Mouse (Mus musculus) ES-Bruce4 (cell line): ENCODE results near the gene Sost. TPM values are rescaled to one million over a fixed set of nuclear protein-coding genes. Genes with fewer than 3 reads are reported as not detected.

Experiments
- H3K27ac ChIP-seq: 2 replicates; pipeline ENCODE4 v1.5.1; 2012; ENCODE audit warnings: low read length, inconsistent platforms; ENCODE audit not compliant: insufficient read depth
- H3K27me3 ChIP-seq: 2 replicates; pipeline ENCODE4 v1.6.1; 2012; ENCODE audit warnings: mild to moderate bottlenecking, low read length, inconsistent platforms; ENCODE audit not compliant: control insufficient read depth, poor library complexity, insufficient read depth, severe bottlenecking
- H3K36me3 ChIP-seq: 2 replicates; pipeline ENCODE4 v1.6.1; 2012; ENCODE audit warnings: inconsistent platforms, mild to moderate bottlenecking, low read length, moderate library complexity; ENCODE audit not compliant: control insufficient read depth, poor library complexity, insufficient read depth, severe bottlenecking
- H3K4me1 ChIP-seq: one replicate; pipeline ENCODE4 v1.8.1; 2011; ENCODE audit warnings: low read length; ENCODE audit not compliant: control insufficient read depth, insufficient read depth
- H3K4me3 ChIP-seq: 2 replicates; pipeline ENCODE4 v1.5.1; 2011; ENCODE audit warnings: low read depth, mild to moderate bottlenecking, low read length
- H3K9ac ChIP-seq: 2 replicates; pipeline ENCODE4 v1.6.1; 2012; ENCODE audit warnings: low read depth, mild to moderate bottlenecking, inconsistent platforms; ENCODE audit not compliant: poor library complexity, severe bottlenecking
- H3K9me3 ChIP-seq: replicated peaks from 2 replicates; pipeline ENCODE4 v1.6.1; 2012; ENCODE audit warnings: mild to moderate bottlenecking, low read length, inconsistent platforms; ENCODE audit not compliant: control insufficient read depth, poor library complexity, insufficient read depth, severe bottlenecking
- CTCF ChIP-seq: IDR thresholded peaks from one replicate; pipeline ENCODE4 v1.8.1; 2011; ENCODE audit warnings: low read depth, low read length
- EP300 ChIP-seq: IDR thresholded peaks from 2 replicates; pipeline ENCODE4 v1.6.1; 2011; ENCODE audit warnings: low read depth, low read length; ENCODE audit not compliant: insufficient read depth
- POLR2A ChIP-seq: IDR thresholded peaks from one replicate; pipeline ENCODE4 v1.8.1; 2011; ENCODE audit warnings: low read length; ENCODE audit not compliant: insufficient read depth
- polyA plus RNA-seq: library from polyadenylated mRNA; stranded (reverse); fragments of >200 nt; gene quantifications from 2 replicates; pipeline ENCODE4 v1.2.4, GENCODE M21; 2011; ENCODE audit warnings: low read depth; ENCODE audit not compliant: missing spikeins, insufficient read depth, insufficient read length

Sost gene
- not detected in 2 replicates for polyA plus RNA-seq

GRCm38 (mm10) chr11:101966965-101967614 lies at the start of gene Sost:
TSS of gene Sost (minus strand) at chr11:101967015.
- H3K4me1 ChIP-seq: peaks cover 2% of the 10 kb centered on the region
- H3K4me3 ChIP-seq: no peak within 1 kb of the TSS
- H3K36me3 ChIP-seq: no peaks in the 10 kb centered on the region
- H3K27ac ChIP-seq: no peak within 1 kb of the TSS
- TF ChIP-seq EP300 (no peak), CTCF (no peak), POLR2A (no peak)
- H3K27me3 ChIP-seq: peaks cover 9% of the 10 kb centered on the region; the same call in 1 of the 2 replicates
- H3K9ac ChIP-seq: no peak within 1 kb of the TSS
- no peaks in the 10 kb centered on the region for H3K9me3 ChIP-seq

- Histone ChIP-seq H3K27ac (no peak overlapping the region), H3K4me3 (no peak overlapping the region), H3K36me3 (no peaks in the 10 kb centered on the region), H3K4me1 (no peaks in the 10 kb centered on the region), H3K27me3 (no peaks in the 10 kb centered on the region), H3K9me3 (no peaks in the 10 kb centered on the region), H3K9ac (no peak overlapping the region)
- TF ChIP-seq CTCF (no peak), POLR2A (no peak), EP300 (no peak)
These were observed 49.3 kb upstream of the Sost start for GRCm38 (mm10) chr11:102016136-102016535.

GRCm38 (mm10) chr11:102015472-102015871 lies 48.7 kb upstream of the Sost start:
- Histone ChIP-seq H3K9me3 (no peaks in the 10 kb centered on the region), H3K4me3 (no peak overlapping the region), H3K27ac (no peak overlapping the region), H3K36me3 (no peaks in the 10 kb centered on the region), H3K9ac (no peak overlapping the region), H3K27me3 (no peaks in the 10 kb centered on the region), H3K4me1 (no peaks in the 10 kb centered on the region)
- TF ChIP-seq POLR2A (no peak), EP300 (no peak), CTCF (no peak)

- Histone ChIP-seq H3K4me1 (no peaks in the 10 kb centered on the region), H3K4me3 (no peak overlapping the region), H3K36me3 (no peaks in the 10 kb centered on the region), H3K27ac (no peak overlapping the region), H3K9me3 (no peaks in the 10 kb centered on the region), H3K9ac (no peak overlapping the region), H3K27me3 (no peaks in the 10 kb centered on the region)
- no peak for TF ChIP-seq POLR2A
- no peak for TF ChIP-seq CTCF
- no peak for TF ChIP-seq EP300
These were observed 46.4 kb upstream of the Sost start for GRCm38 (mm10) chr11:102013201-102013600.

GRCm38 (mm10) chr11:102011510-102011909 lies 44.7 kb upstream of the Sost start:
- Histone ChIP-seq H3K36me3 (no peaks in the 10 kb centered on the region), H3K27me3 (no peaks in the 10 kb centered on the region), H3K9me3 (no peaks in the 10 kb centered on the region), H3K4me3 (no peak overlapping the region), H3K9ac (no peak overlapping the region), H3K27ac (no peak overlapping the region), H3K4me1 (no peaks in the 10 kb centered on the region)
- no peak for TF ChIP-seq POLR2A
- no peak for TF ChIP-seq EP300
- TF ChIP-seq CTCF: no peak

GRCm38 (mm10) chr11:102010140-102010539 lies 43.3 kb upstream of the Sost start:
- no peaks in the 10 kb centered on the region for H3K4me1 ChIP-seq
- H3K9ac ChIP-seq: no peak overlapping the region
- no peaks in the 10 kb centered on the region for H3K27me3 ChIP-seq
- H3K27ac ChIP-seq: no peak overlapping the region
- no peaks in the 10 kb centered on the region for H3K36me3 ChIP-seq
- no peak overlapping the region for H3K4me3 ChIP-seq
- H3K9me3 ChIP-seq: no peaks in the 10 kb centered on the region
- TF ChIP-seq POLR2A: no peak
- TF ChIP-seq CTCF: no peak
- TF ChIP-seq EP300: no peak
